Mouse (Mus musculus) spleen, adult 2 months (tissue): ENCODE results near the gene Nedd9. TPM values are rescaled to one million over a fixed set of nuclear protein-coding genes. Genes with fewer than 3 reads are reported as not detected.

Source experiments
- DNase-seq, 2 experiments: peaks; one replicate each; pipeline versions ENCODE4 v3.0.0 to v3.0.0-alpha.2; 2012 to 2021; ENCODE audit warnings: low spot score in 2 of 2, low read depth in 1 of 2
- H3K27ac ChIP-seq: fragments of 200-500 bp; 2 replicates; pipeline ENCODE4 v1.5.1; 2012; ENCODE audit warnings: low read length, inconsistent platforms; ENCODE audit not compliant: insufficient read depth
- H3K27me3 ChIP-seq: fragments of 200-500 bp; 2 replicates; pipeline ENCODE4 v1.6.1; 2012; ENCODE audit warnings: mild to moderate bottlenecking, moderate library complexity, low read length, inconsistent platforms; ENCODE audit not compliant: control insufficient read depth, insufficient read depth
- H3K36me3 ChIP-seq: fragments of 200-500 bp; 2 replicates; pipeline ENCODE4 v1.6.1; 2012; ENCODE audit warnings: mild to moderate bottlenecking, low read length, inconsistent platforms; ENCODE audit not compliant: control insufficient read depth, insufficient read depth
- H3K4me1 ChIP-seq: fragments of 200-500 bp; 2 replicates; pipeline ENCODE4 v1.6.1; 2011; ENCODE audit warnings: inconsistent platforms; ENCODE audit not compliant: control insufficient read depth, insufficient read depth, insufficient read length
- H3K4me3 ChIP-seq: fragments of 200-500 bp; 2 replicates; pipeline ENCODE4 v1.5.1; 2011; ENCODE audit warnings: mild to moderate bottlenecking, inconsistent platforms; ENCODE audit not compliant: insufficient read depth, insufficient read length; ENCODE audit errors: extremely low read depth
- CTCF ChIP-seq: fragments of 200-500 bp; IDR thresholded peaks from 2 replicates; pipeline ENCODE4 v1.5.1; 2011; ENCODE audit warnings: mild to moderate bottlenecking, inconsistent platforms; ENCODE audit not compliant: insufficient read depth, insufficient read length, insufficient replicate concordance; ENCODE audit errors: extremely low read depth
- POLR2A ChIP-seq: fragments of 200-500 bp; IDR thresholded peaks from 2 replicates; pipeline ENCODE4 v1.6.1; 2011; ENCODE audit warnings: low read depth, low read length, inconsistent platforms
- WGBS: fragments of 180-500 bp; shearing (Covaris S2); methylation state at CpG from one replicate; pipeline ENCODE4 v1.1.7; 2018; 5-methylcytosine and 5-hydroxymethylcytosine counted together
- polyA plus RNA-seq: library from polyadenylated mRNA; depleted of rRNA; stranded (reverse); fragments of >200 nt; gene quantifications from 2 replicates; pipeline ENCODE4 v1.2.3, GENCODE M21; 2012

Nedd9 gene
- polyA plus RNA-seq, 1 experiment, result 45.3 TPM

- H3K4me1 ChIP-seq, result no peaks in the 10 kb centered on the region
- no peak overlapping the region for H3K27ac ChIP-seq
- H3K4me3 ChIP-seq, result no peak overlapping the region
- TF ChIP-seq POLR2A (no peak), CTCF (no peak)
- peaks cover 8% of the 10 kb centered on the region for H3K36me3 ChIP-seq
- DNase-seq, result no peak
- WGBS, result 94% methylated on average over 6 of the region's 6 CpGs
- H3K27me3 ChIP-seq, result no peaks in the 10 kb centered on the region
These were observed 42.9 kb downstream of the Nedd9 start for GRCm38 (mm10) chr13:41444230-41444629.

- 82% methylated on average over 4 of the region's 4 CpGs for WGBS
- H3K4me1 ChIP-seq, result no peaks in the 10 kb centered on the region
- no peak for TF ChIP-seq CTCF
- no peak for TF ChIP-seq POLR2A
- no peak for DNase-seq
- no peak overlapping the region for H3K4me3 ChIP-seq
- no peaks in the 10 kb centered on the region for H3K27me3 ChIP-seq
- no peak overlapping the region for H3K27ac ChIP-seq
- H3K36me3 ChIP-seq, result peaks cover 10% of the 10 kb centered on the region
These were observed 45.0 kb downstream of the Nedd9 start for GRCm38 (mm10) chr13:41442145-41442544.

GRCm38 (mm10) chr13:41440205-41440604 lies 47.0 kb downstream of the Nedd9 start:
- no peak overlapping the region for H3K27ac ChIP-seq
- H3K4me3 ChIP-seq, result no peak overlapping the region
- WGBS, result 90% methylated on average over 1 of the region's 1 CpGs
- DNase-seq, result no peak
- no peaks in the 10 kb centered on the region for H3K27me3 ChIP-seq
- TF ChIP-seq POLR2A (no peak), CTCF (no peak)
- no peaks in the 10 kb centered on the region; the same call in 1 of the 2 replicates for H3K4me1 ChIP-seq
- peaks cover 11% of the 10 kb centered on the region for H3K36me3 ChIP-seq

GRCm38 (mm10) chr13:41437390-41437789 lies 49.8 kb downstream of the Nedd9 start:
- peaks cover 14% of the 10 kb centered on the region for H3K36me3 ChIP-seq
- no peak for DNase-seq
- no peaks in the 10 kb centered on the region for H3K27me3 ChIP-seq
- no peak for TF ChIP-seq POLR2A
- no peak for TF ChIP-seq CTCF
- WGBS, result 76% methylated on average over 2 of the region's 2 CpGs
- H3K4me1 ChIP-seq, result no peaks in the 10 kb centered on the region; the same call in 1 of the 2 replicates
- H3K27ac ChIP-seq, result no peak overlapping the region
- no peak overlapping the region for H3K4me3 ChIP-seq

- 85% methylated on average over 5 of the region's 5 CpGs for WGBS
- H3K4me1 ChIP-seq, result no peaks in the 10 kb centered on the region; the same call in 1 of the 2 replicates
- peaks cover 16% of the 10 kb centered on the region for H3K36me3 ChIP-seq
- no peaks in the 10 kb centered on the region for H3K27me3 ChIP-seq
- H3K27ac ChIP-seq, result no peak overlapping the region
- TF ChIP-seq CTCF (no peak), POLR2A (no peak)
- H3K4me3 ChIP-seq, result no peak overlapping the region
- no peak for DNase-seq
These were observed 50.4 kb downstream of the Nedd9 start for GRCm38 (mm10) chr13:41436731-41437130.

- TF ChIP-seq CTCF, result no peak
- no peak for TF ChIP-seq POLR2A
- no peak overlapping the region for H3K27ac ChIP-seq
- 72% methylated on average over 6 of the region's 6 CpGs for WGBS
- H3K4me1 ChIP-seq, result no peaks in the 10 kb centered on the region; the same call in 1 of the 2 replicates
- no peak overlapping the region for H3K4me3 ChIP-seq
- H3K27me3 ChIP-seq, result no peaks in the 10 kb centered on the region
- no peak for DNase-seq
- H3K36me3 ChIP-seq, result peaks cover 8% of the 10 kb centered on the region
These were observed 54.0 kb downstream of the Nedd9 start for GRCm38 (mm10) chr13:41433201-41433600.

- no peak for DNase-seq
- Histone ChIP-seq H3K27ac (no peak overlapping the region), H3K27me3 (no peaks in the 10 kb centered on the region), H3K4me3 (no peak overlapping the region), H3K4me1 (peaks cover 7% of the 10 kb centered on the region; the same call in 1 of the 2 replicates), H3K36me3 (peaks cover 8% of the 10 kb centered on the region)
- WGBS, result 61% methylated on average over 3 of the region's 3 CpGs
- TF ChIP-seq POLR2A (no peak), CTCF (no peak)
These were observed 55.4 kb downstream of the Nedd9 start for GRCm38 (mm10) chr13:41431795-41432194.

GRCm38 (mm10) chr13:41427046-41427445 lies 60.1 kb downstream of the Nedd9 start:
- Histone ChIP-seq H3K27me3 (no peaks in the 10 kb centered on the region), H3K4me3 (no peak overlapping the region), H3K36me3 (peaks cover 25% of the 10 kb centered on the region), H3K27ac (peak overlapping the region; percentile 39; the same call in 1 of the 2 replicates), H3K4me1 (peaks cover 10% of the 10 kb centered on the region; the same call in 1 of the 2 replicates)
- WGBS, result 43% methylated on average over 3 of the region's 3 CpGs
- TF ChIP-seq POLR2A (no peak), CTCF (no peak)
- peak in 1 of 2 experiments; percentile 41 for DNase-seq
